Mouse (Mus musculus) embryonic facial prominence, embryonic 11.5 days (tissue): ENCODE results near the gene Cyp2ab1. TPM values are rescaled to one million over a fixed set of nuclear protein-coding genes. Genes with fewer than 3 reads are reported as not detected.

Experiments used
- ATAC-seq: fragments of 200-750 bp; cut with Nextera tagmentation; replicated peaks from 2 replicates; pipeline ENCODE4 v1.8.0; 2017; ENCODE audit warnings: low read depth; ENCODE audit not compliant: insufficient number of reproducible peaks, low FRiP score, low TSS enrichment
- DNase-seq: peaks from one replicate; pipeline ENCODE4 v3.0.0-alpha.2; 2015; ENCODE audit warnings: low spot score
- H3K27ac ChIP-seq: fragments of 300-500 bp; sonication (generic); replicated peaks from 2 replicates; pipeline ENCODE4 v1.5.1; 2014; ENCODE audit warnings: mild to moderate bottlenecking, low read depth, low read length, control low read depth
- H3K27me3 ChIP-seq: fragments of 300-500 bp; sonication (generic); 2 replicates; pipeline ENCODE4 v1.6.1; 2014; ENCODE audit warnings: mild to moderate bottlenecking, low read length, moderate library complexity, mixed read lengths; ENCODE audit not compliant: control insufficient read depth, insufficient read depth
- H3K36me3 ChIP-seq: fragments of 300-500 bp; sonication (generic); replicated peaks from 2 replicates; pipeline ENCODE4 v1.6.1; 2014; ENCODE audit warnings: low read depth, mild to moderate bottlenecking, low read length, moderate library complexity, mixed read lengths; ENCODE audit not compliant: control insufficient read depth, insufficient read depth
- H3K4me1 ChIP-seq: fragments of 300-500 bp; sonication (generic); 2 replicates; pipeline ENCODE4 v1.6.1; 2014; ENCODE audit warnings: low read length, mixed read lengths; ENCODE audit not compliant: control insufficient read depth, insufficient read depth
- H3K4me2 ChIP-seq: fragments of 300-500 bp; sonication (generic); 2 replicates; pipeline ENCODE4 v1.6.1; 2014; ENCODE audit warnings: low read depth, mild to moderate bottlenecking, control low read depth, low read length, moderate library complexity
- H3K4me3 ChIP-seq: fragments of 300-500 bp; sonication (generic); 2 replicates; pipeline ENCODE4 v1.5.1; 2014; ENCODE audit warnings: low read depth, low read length, control low read depth
- H3K9ac ChIP-seq: fragments of 300-500 bp; sonication (generic); replicated peaks from 2 replicates; pipeline ENCODE4 v1.6.1; 2014; ENCODE audit warnings: mild to moderate bottlenecking, control low read depth, low read length
- H3K9me3 ChIP-seq: fragments of 300-500 bp; sonication (generic); replicated peaks from 2 replicates; pipeline ENCODE4 v1.6.1; 2016; ENCODE audit warnings: mild to moderate bottlenecking, low read length, inconsistent platforms, mixed read lengths; ENCODE audit not compliant: control insufficient read depth
- WGBS: fragments of 180-500 bp; shearing (Covaris S2); extraction: QIAGEN DNeasy Blood & Tissue Kit; methylation state at CpG from one replicate; pipeline ENCODE4 v1.1.7; 2014; 5-methylcytosine and 5-hydroxymethylcytosine counted together
- polyA plus RNA-seq: library from polyadenylated mRNA; unstranded; fragments of >200 nt; fragmentation: Nextera tagmentation; extraction: Ambion mirVana; gene quantifications from 2 replicates; pipeline ENCODE4 v1.2.1, GENCODE M21; 2014

The Cyp2ab1 gene
- polyA plus RNA-seq, 1 experiment from 2014 or later: not detected

GRCm38 (mm10) chr16:20265089-20265488 is 60.1 kb downstream of the Cyp2ab1 start:
- no peak for DNase-seq
- Histone ChIP-seq H3K9me3 (no peaks in the 10 kb centered on the region), H3K4me2 (no peak overlapping the region), H3K36me3 (no peaks in the 10 kb centered on the region), H3K4me1 (no peaks in the 10 kb centered on the region), H3K27ac (no peak overlapping the region), H3K4me3 (no peak overlapping the region), H3K27me3 (no peaks in the 10 kb centered on the region), H3K9ac (no peak overlapping the region)
- ATAC-seq: no peak
- WGBS: 80% methylated on average over 7 of the region's 7 CpGs

Other genes with a start within 250 kb of the Cyp2ab1 start
- 33.1 and 34.6 TPM in 2 replicates for gene Klhl24, start 227.9 kb downstream of the Cyp2ab1 start, polyA plus RNA-seq
- gene Yeats2, start 184.3 kb downstream of the Cyp2ab1 start, polyA plus RNA-seq: 35.8 and 41.9 TPM in 2 replicates
- 0.93 and 1.5 TPM in 2 replicates for gene Map6d1, start 84.0 kb downstream of the Cyp2ab1 start, polyA plus RNA-seq
- 112 and 116 TPM in 2 replicates for gene Parl, start 23.0 kb downstream of the Cyp2ab1 start, polyA plus RNA-seq
- 44.9 and 47.6 TPM in 2 replicates for gene Abcc5, start 101.0 kb upstream of the Cyp2ab1 start, polyA plus RNA-seq
- 144 and 156 TPM in 2 replicates for gene Eif2b5, start 173.4 kb upstream of the Cyp2ab1 start, polyA plus RNA-seq
- 37.1 and 38.5 TPM in 2 replicates for gene Dvl3, start 191.6 kb upstream of the Cyp2ab1 start, polyA plus RNA-seq
- 726 and 756 TPM in 2 replicates for gene Ap2m1, start 210.1 kb upstream of the Cyp2ab1 start, polyA plus RNA-seq
- 56.3 and 58.1 TPM in 2 replicates for gene Abcf3, start 223.2 kb upstream of the Cyp2ab1 start, polyA plus RNA-seq